Mouse (Mus musculus) CH12.LX (cell line): ENCODE measurements around the gene Eif3b. TPM values are rescaled to one million over a fixed set of nuclear protein-coding genes. Genes with fewer than 3 reads are reported as not detected.
A peak's percentile ranks its signal among the peaks of the same experiment; 100 is the strongest.

Source experiments
- DNase-seq: peaks from one replicate; pipeline ENCODE4 v3.0.0-alpha.2; 2013; ENCODE audit errors: extremely low read depth
- H3K27ac ChIP-seq: 2 replicates; pipeline ENCODE4 v1.5.1; 2012; ENCODE audit warnings: low read depth, mild to moderate bottlenecking, control low read depth, moderate library complexity; ENCODE audit not compliant: insufficient read depth
- H3K27me3 ChIP-seq: replicated peaks from 2 replicates; pipeline ENCODE3; 2012; ENCODE audit warnings: inconsistent platforms
- H3K36me3 ChIP-seq, 2 experiments: replicated peaks in 1 of 2; 2 replicates each; pipeline versions ENCODE3 to v1.6.1; 2012; ENCODE audit warnings: inconsistent platforms in 1 of 2, low read length in 1 of 2, mild to moderate bottlenecking in 1 of 2, mixed read lengths in 1 of 2, moderate library complexity in 1 of 2; ENCODE audit not compliant: control insufficient read depth in 1 of 2, insufficient read depth in 1 of 2
- H3K4me1 ChIP-seq, 2 experiments: 2 replicates each; pipeline ENCODE4 v1.6.1; 2012; ENCODE audit warnings: inconsistent platforms in 1 of 2, moderate library complexity in 1 of 2; ENCODE audit not compliant: insufficient read depth in 2 of 2, control insufficient read depth in 1 of 2
- H3K4me2 ChIP-seq: 2 replicates; pipeline ENCODE4 v1.6.1; 2012; ENCODE audit warnings: low read depth, mild to moderate bottlenecking, control low read depth; ENCODE audit not compliant: poor library complexity, insufficient read depth, severe bottlenecking
- H3K4me3 ChIP-seq, 3 experiments: fragments of 150-350 bp in 1 of 3; sonication (generic) in 1 of 3; replicated peaks in 1 of 3; 2 replicates each; pipeline versions ENCODE3 to v1.5.1; 2011 to 2012; ENCODE audit warnings: low read depth in 2 of 3, low read length in 2 of 3, mild to moderate bottlenecking in 2 of 3, moderate library complexity in 2 of 3, control low read depth in 1 of 3, improper control_type of control experiment in 1 of 3, inconsistent platforms in 1 of 3, mixed read lengths in 1 of 3; ENCODE audit not compliant: poor library complexity in 1 of 3
- H3K79me2 ChIP-seq: replicated peaks from 2 replicates; pipeline ENCODE4 v1.6.1; 2012; ENCODE audit warnings: mild to moderate bottlenecking, moderate library complexity; ENCODE audit not compliant: control insufficient read depth, poor library complexity, insufficient read depth, severe bottlenecking; ENCODE audit errors: extremely low read depth
- H3K9ac ChIP-seq: 2 replicates; pipeline ENCODE4 v1.6.1; 2012; ENCODE audit warnings: low read depth, mild to moderate bottlenecking, control low read depth, moderate library complexity; ENCODE audit not compliant: insufficient read depth
- H3K9me3 ChIP-seq: replicated peaks from 2 replicates; pipeline ENCODE3; 2012; ENCODE audit warnings: low read length, inconsistent platforms, mixed read lengths
- BHLHE40 ChIP-seq: IDR thresholded peaks from 2 replicates; pipeline ENCODE4 v1.6.1; 2011; ENCODE audit warnings: mild to moderate bottlenecking, low read depth, low read length, improper control_type of control experiment
- CHD1 ChIP-seq: IDR thresholded peaks from 2 replicates; pipeline ENCODE4 v1.6.1; 2012; ENCODE audit warnings: low read depth, low read length, improper control_type of control experiment, inconsistent platforms
- CHD2 ChIP-seq: IDR thresholded peaks from 2 replicates; pipeline ENCODE4 v1.6.1; 2011; ENCODE audit warnings: low read length, improper control_type of control experiment
- E2F4 ChIP-seq: IDR thresholded peaks from 2 replicates; pipeline ENCODE4 v1.6.1; 2011; ENCODE audit warnings: low read depth, low read length, improper control_type of control experiment; ENCODE audit not compliant: insufficient replicate concordance
- ELF1 ChIP-seq: IDR thresholded peaks from 2 replicates; pipeline ENCODE4 v1.6.1; 2014; ENCODE audit warnings: low read depth, mild to moderate bottlenecking, inconsistent platforms, low read length, improper control_type of control experiment
- EP300 ChIP-seq: IDR thresholded peaks from 2 replicates; pipeline ENCODE4 v1.6.1; 2011; ENCODE audit warnings: low read length, improper control_type of control experiment
- ETS1 ChIP-seq: conservative IDR thresholded peaks from 2 replicates; pipeline ENCODE4 v1.6.1; 2012; ENCODE audit warnings: low read depth, mild to moderate bottlenecking, inconsistent platforms, low read length, improper control_type of control experiment, moderate library complexity
- GABPA ChIP-seq: IDR thresholded peaks from 2 replicates; pipeline ENCODE4 v1.6.1; 2012; ENCODE audit warnings: low read depth, low read length, improper control_type of control experiment, inconsistent platforms; ENCODE audit not compliant: insufficient replicate concordance
- HCFC1 ChIP-seq: IDR thresholded peaks from 2 replicates; pipeline ENCODE4 v1.6.1; 2012; ENCODE audit warnings: low read depth, mild to moderate bottlenecking, inconsistent platforms, low read length, improper control_type of control experiment
- IRF4 ChIP-seq: IDR thresholded peaks from 2 replicates; pipeline ENCODE4 v1.6.1; 2014; ENCODE audit warnings: low read depth, mild to moderate bottlenecking, inconsistent platforms, low read length, improper control_type of control experiment
- KAT2A ChIP-seq: IDR thresholded peaks from 2 replicates; pipeline ENCODE4 v1.6.1; 2012; ENCODE audit warnings: low read length, improper control_type of control experiment, inconsistent platforms; ENCODE audit not compliant: insufficient replicate concordance
- MAFK ChIP-seq: IDR thresholded peaks from 2 replicates; pipeline ENCODE4 v1.6.1; 2011; ENCODE audit warnings: low read length, improper control_type of control experiment; ENCODE audit not compliant: insufficient replicate concordance
- MAX ChIP-seq: IDR thresholded peaks from 2 replicates; pipeline ENCODE4 v1.6.1; 2011; ENCODE audit warnings: low read length, improper control_type of control experiment
- MAZ ChIP-seq: IDR thresholded peaks from 2 replicates; pipeline ENCODE4 v1.6.1; 2012; ENCODE audit warnings: low read depth, mild to moderate bottlenecking, inconsistent platforms, low read length, improper control_type of control experiment, moderate library complexity
- MEF2A ChIP-seq: IDR thresholded peaks from 2 replicates; pipeline ENCODE4 v1.6.1; 2014; ENCODE audit warnings: low read depth, mild to moderate bottlenecking, inconsistent platforms, low read length, improper control_type of control experiment, borderline replicate concordance
- MXI1 ChIP-seq: IDR thresholded peaks from 2 replicates; pipeline ENCODE4 v1.6.1; 2011; ENCODE audit warnings: mild to moderate bottlenecking, low read depth, low read length, improper control_type of control experiment
- MYC ChIP-seq: IDR thresholded peaks from 2 replicates; pipeline ENCODE4 v1.6.1; 2011; ENCODE audit warnings: low read depth, mild to moderate bottlenecking, improper control_type of control experiment, low read length
- NELFE ChIP-seq: IDR thresholded peaks from 2 replicates; pipeline ENCODE4 v1.6.1; 2011; ENCODE audit warnings: low read depth, low read length, improper control_type of control experiment
- NRF1 ChIP-seq: IDR thresholded peaks from 2 replicates; pipeline ENCODE4 v1.6.1; 2014; ENCODE audit warnings: low read depth, mild to moderate bottlenecking, inconsistent platforms, low read length, improper control_type of control experiment, moderate library complexity
- PAX5 ChIP-seq: IDR thresholded peaks from 2 replicates; pipeline ENCODE4 v1.6.1; 2012; ENCODE audit warnings: low read length, inconsistent platforms, mixed read lengths
- POLR2A ChIP-seq: IDR thresholded peaks from 2 replicates; pipeline ENCODE4 v1.6.1; 2011; ENCODE audit warnings: low read depth, mild to moderate bottlenecking, improper control_type of control experiment, low read length
- POLR2AphosphoS2 ChIP-seq: IDR thresholded peaks from 2 replicates; pipeline ENCODE4 v1.6.1; 2011; ENCODE audit warnings: low read depth, low read length, improper control_type of control experiment
- RAD21 ChIP-seq: IDR thresholded peaks from 2 replicates; pipeline ENCODE4 v1.6.1; 2011; ENCODE audit warnings: low read depth, mild to moderate bottlenecking, low read length, improper control_type of control experiment, moderate library complexity
- RCOR1 ChIP-seq: conservative IDR thresholded peaks from 2 replicates; pipeline ENCODE4 v1.6.1; 2012; ENCODE audit warnings: low read depth, mild to moderate bottlenecking, inconsistent platforms, low read length, improper control_type of control experiment
- SIN3A ChIP-seq: IDR thresholded peaks from 2 replicates; pipeline ENCODE4 v1.6.1; 2012; ENCODE audit warnings: low read length, improper control_type of control experiment, inconsistent platforms
- TBP ChIP-seq: conservative IDR thresholded peaks from 2 replicates; pipeline ENCODE4 v1.6.1; 2011; ENCODE audit warnings: low read depth, low read length, improper control_type of control experiment
- TCF12 ChIP-seq: IDR thresholded peaks from 2 replicates; pipeline ENCODE4 v1.6.1; 2014; ENCODE audit warnings: low read depth, mild to moderate bottlenecking, inconsistent platforms, low read length, improper control_type of control experiment
- UBTF ChIP-seq: IDR thresholded peaks from 2 replicates; pipeline ENCODE4 v1.6.1; 2012; ENCODE audit warnings: low read depth, mild to moderate bottlenecking, inconsistent platforms, low read length, improper control_type of control experiment, moderate library complexity
- USF1 ChIP-seq: IDR thresholded peaks from 2 replicates; pipeline ENCODE4 v1.6.1; 2014; ENCODE audit warnings: low read depth, mild to moderate bottlenecking, inconsistent platforms, low read length, improper control_type of control experiment
- USF2 ChIP-seq: conservative IDR thresholded peaks from 2 replicates; pipeline ENCODE4 v1.6.1; 2011; ENCODE audit warnings: low read depth, low read length, improper control_type of control experiment
- ZKSCAN1 ChIP-seq: IDR thresholded peaks from 2 replicates; pipeline ENCODE4 v1.6.1; 2012; ENCODE audit warnings: low read depth, inconsistent platforms, low read length, improper control_type of control experiment, borderline replicate concordance
- ZMIZ1 ChIP-seq: IDR thresholded peaks from 2 replicates; pipeline ENCODE4 v1.6.1; 2012; ENCODE audit warnings: low read depth, mild to moderate bottlenecking, inconsistent platforms, low read length, improper control_type of control experiment
- ZNF384 ChIP-seq: IDR thresholded peaks from 2 replicates; pipeline ENCODE4 v1.6.1; 2012; ENCODE audit warnings: low read depth, low read length, improper control_type of control experiment, inconsistent platforms
- dilution Hi-C: fragments of 300-500 bp; cut with MboI; formaldehyde crosslinking; loops from 2 replicates; pipeline ENCODE4 v1.14.3; 2020; ENCODE audit warnings: low sequenced_read_pairs; ENCODE audit not compliant: extremely low pct_unique_long_range_greater_than_20kb, extremely low pct_ligation_motif_present
- in situ Hi-C: fragments of 300-500 bp; cut with MboI; formaldehyde crosslinking; loops from 3 replicates; pipeline ENCODE4 v1.14.3; 2019; ENCODE audit warnings: low sequenced_read_pairs, low pct_ligation_motif_present, low pct_unique_long_range_greater_than_20kb, mixed read lengths
- polyA plus RNA-seq: library from polyadenylated mRNA; unstranded; fragments of >175 nt; gene quantifications from 2 replicates; pipeline ENCODE4 v1.2.1, GENCODE M21; 2012; ENCODE audit warnings: low read depth; ENCODE audit not compliant: insufficient read length
- total RNA-seq, 2 experiments: library from RNA; depleted of rRNA; stranded (reverse); fragments of 300-350 nt in 1 of 2; fragments of >200 nt in 1 of 2; gene quantifications; 2 replicates each; pipeline ENCODE4 v1.2.3; 2012 to 2014

Eif3b gene
- total and polyA plus RNA-seq, 3 experiments: 79.5 to 521 (median 218) TPM

GRCm38 (mm10) chr5:140388588-140389576, 30.2 kb upstream of the Eif3b start, which contains the start of gene Snx8:
Gene Snx8 (minus strand): TSS chr5:140389262.
- no peaks in the 10 kb centered on the region; the same call in 1 of the 2 replicates for H3K79me2 ChIP-seq
- no peak for TF ChIP-seq POLR2AphosphoS2
- TF ChIP-seq ELF1: peak; percentile 46; the same call in 1 of the 2 replicates
- peak; percentile 74 for TF ChIP-seq POLR2A
- peak; percentile 23; the same call in 1 of the 2 replicates for TF ChIP-seq UBTF
- peak; percentile 58 for TF ChIP-seq SIN3A
- TF ChIP-seq NELFE: 0 out of 2 replicates have a peak, but pooled peaks have one; percentile 31
- TF ChIP-seq MAX: peak; percentile 97
- TF ChIP-seq IRF4: peak; percentile 13; the same call in 1 of the 2 replicates
- TF ChIP-seq MXI1: peak; percentile 98
- TF ChIP-seq RCOR1: no peak
- TF ChIP-seq ZMIZ1: 0 out of 2 replicates have a peak, but pooled peaks have one; percentile 35
- TF ChIP-seq USF2: peak; percentile 91
- no peak for TF ChIP-seq E2F4
- TF ChIP-seq MEF2A: peak; percentile 12; the same call in 1 of the 2 replicates
- TF ChIP-seq CHD1: peak; percentile 31; the same call in 1 of the 2 replicates
- peak; percentile 96 for TF ChIP-seq USF1
- 0 out of 2 replicates have a peak, but pooled peaks have one; percentile 22 for TF ChIP-seq KAT2A
- peak; percentile 95 for TF ChIP-seq BHLHE40
- peak; percentile 35; the same call in 1 of the 2 replicates for TF ChIP-seq HCFC1
- 0 out of 2 replicates have a peak, but pooled peaks have one; percentile 47 for TF ChIP-seq MAZ
- peak; percentile 78 for TF ChIP-seq MYC
- TF ChIP-seq ZNF384: no peak
- 0 out of 2 replicates have a peak, but pooled peaks have one; percentile 22 for TF ChIP-seq CHD2
- TF ChIP-seq TBP: no peak
- no peak for TF ChIP-seq MAFK
- no peak for TF ChIP-seq PAX5
- peak; percentile 9; the same call in 1 of the 2 replicates for TF ChIP-seq NRF1
- TF ChIP-seq GABPA: no peak
- no peak for TF ChIP-seq RAD21
- TF ChIP-seq ZKSCAN1: no peak
- TF ChIP-seq ETS1: no peak; the same call in 1 of the 2 replicates
- TF ChIP-seq TCF12: peak; percentile 48; the same call in 1 of the 2 replicates
- no peak for TF ChIP-seq EP300
- peaks cover 4% of the 10 kb centered on the region for H3K27me3 ChIP-seq
- peak within 1 kb of the TSS; percentile 55 for H3K4me2 ChIP-seq
- in situ Hi-C loops: no loop called here
- H3K36me3 ChIP-seq: peaks cover 0 to 15% of the 10 kb centered on the region in 2 experiments
- peak within 1 kb of the TSS; percentile 44 for H3K9ac ChIP-seq
- H3K4me3 ChIP-seq: peak within 1 kb of the TSS; percentile 79 to 88 (median 84)
- peak; percentile 93 for DNase-seq
- H3K27ac ChIP-seq: no peak within 1 kb of the TSS
- H3K4me1 ChIP-seq: peaks cover 14 to 42% of the 10 kb centered on the region in 2 experiments
- dilution Hi-C loops: no loop called here
- no peaks in the 10 kb centered on the region for H3K9me3 ChIP-seq
